Mouse (Mus musculus): Measurements from ENCODE around the gene Shbg. TPM values are rescaled to one million over a fixed set of nuclear protein-coding genes. Genes with fewer than 3 reads are reported as not detected.
A peak's percentile ranks its signal among the peaks of the same experiment; 100 is the strongest.

The Shbg gene
- polyA plus RNA-seq, 1 experiment from 2014 or later, result not detected

DNA sequence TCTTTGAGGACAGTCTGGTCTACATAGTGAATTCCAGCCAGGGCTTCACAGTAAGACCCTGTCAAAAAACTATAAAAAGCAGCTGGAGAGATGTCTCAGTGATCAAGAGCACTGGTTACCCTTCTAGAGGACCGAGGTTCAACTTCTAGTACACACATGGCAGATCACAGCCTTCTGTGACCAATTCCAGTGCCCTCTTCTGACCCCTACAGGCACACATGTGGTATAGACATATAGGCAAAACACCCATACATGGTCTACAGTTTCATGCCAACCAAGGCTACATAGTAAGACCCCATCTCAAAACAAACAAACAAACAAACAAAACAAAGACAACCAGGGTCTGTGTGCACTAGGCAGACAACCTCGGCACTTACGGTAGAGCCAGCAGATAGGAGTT is 42.5 kb downstream of the Shbg start:
- 0 out of 2 replicates have a peak, but pooled peaks cover 6% of the 10 kb centered on the region for H3K36me3 ChIP-seq (ENCODE audit: control insufficient read depth, insufficient read depth, low read length)
- H3K4me1 ChIP-seq (ENCODE audit: control insufficient read depth, insufficient read depth, low read length), result peaks cover 23% of the 10 kb centered on the region
- H3K4me3 ChIP-seq (ENCODE audit: low read depth, low read length), result no peak overlapping the region
- no peak overlapping the region for H3K4me2 ChIP-seq (ENCODE audit: low read depth, low read length)
- no peaks in the 10 kb centered on the region for H3K9me3 ChIP-seq (ENCODE audit: control insufficient read depth, low read length)
- H3K27me3 ChIP-seq (ENCODE audit: control insufficient read depth, insufficient read depth, low read length), result no peaks in the 10 kb centered on the region
- no peak overlapping the region for H3K9ac ChIP-seq (replicated peaks; ENCODE audit: low read depth, low read length)
- 72% methylated on average over 3 of the region's 3 CpGs for WGBS
- ATAC-seq (ENCODE audit: low read depth), result no peak
- H3K27ac ChIP-seq (ENCODE audit: low read depth, low read length), result no peak overlapping the region

DNA sequence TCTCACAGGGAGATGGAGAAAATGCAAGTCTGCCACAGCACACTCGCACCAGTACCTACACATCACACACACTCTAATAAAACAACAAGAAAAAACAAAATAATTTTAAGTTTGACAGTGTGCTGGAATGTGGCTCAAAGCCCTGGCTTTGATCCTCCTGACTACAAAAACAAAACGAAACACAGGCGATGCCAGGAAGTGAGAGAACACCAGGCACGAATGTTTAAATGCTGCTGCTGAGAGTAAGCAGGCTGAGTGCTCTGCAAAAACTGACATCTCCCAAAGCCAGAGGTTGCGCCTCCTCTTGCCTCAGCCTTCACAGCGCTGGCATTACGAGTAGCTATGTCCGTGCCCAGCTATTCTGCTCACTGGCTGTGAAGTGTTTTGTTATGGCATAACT is 52.6 kb downstream of the Shbg start:
- peaks cover 15% of the 10 kb centered on the region for H3K4me1 ChIP-seq (ENCODE audit: control insufficient read depth, insufficient read depth, low read length)
- WGBS, result 85% methylated on average over 8 of the region's 8 CpGs
- no peak overlapping the region for H3K4me3 ChIP-seq (ENCODE audit: low read depth, low read length)
- no peak overlapping the region for H3K9ac ChIP-seq (replicated peaks; ENCODE audit: low read depth, low read length)
- no peak for ATAC-seq (ENCODE audit: low read depth)
- H3K4me2 ChIP-seq (ENCODE audit: low read depth, low read length), result no peak overlapping the region
- no peak overlapping the region for H3K27ac ChIP-seq (ENCODE audit: low read depth, low read length)
- H3K36me3 ChIP-seq (ENCODE audit: control insufficient read depth, insufficient read depth, low read length), result peaks cover 7% of the 10 kb centered on the region
- H3K9me3 ChIP-seq (ENCODE audit: control insufficient read depth, low read length), result no peaks in the 10 kb centered on the region
- no peaks in the 10 kb centered on the region for H3K27me3 ChIP-seq (ENCODE audit: control insufficient read depth, insufficient read depth, low read length)

MicroRNAs within 50 kb of the gene (microRNA counts, 519-probe panel; counts per million panel counts)
- microRNA mmu-miR-1934 (not detected), microRNA mmu-miR-467f (3,653 counts per million, percentile 31 among the panel's probes with 10 or more counts)

Small RNAs within 50 kb of the gene (microRNA-seq; reads per million reads assigned to microRNA genes)
- 1.4 reads per million for gene Mir1934
- gene Mir467f, result not detected

Other genes with a start within 250 kb of the Shbg start
- gene Chd3, start 248.5 kb downstream of the Shbg start, polyA plus RNA-seq (2014; fragmentation: Nextera tagmentation; extraction: Ambion mirVana), result 86.0 and 89.6 TPM in 2 replicates
- 112 and 132 TPM in 2 replicates for gene Naa38, start 222.4 kb downstream of the Shbg start, polyA plus RNA-seq (2014; fragmentation: Nextera tagmentation; extraction: Ambion mirVana)
- gene Cyb5d1, start 222.3 kb downstream of the Shbg start, polyA plus RNA-seq (2014; fragmentation: Nextera tagmentation; extraction: Ambion mirVana), result 21.3 and 29.9 TPM in 2 replicates
- gene Tmem88, start 219.7 kb downstream of the Shbg start, polyA plus RNA-seq (2014; fragmentation: Nextera tagmentation; extraction: Ambion mirVana), result 2.3 and 5.3 TPM in 2 replicates
- gene Kdm6b, start 204.2 kb downstream of the Shbg start, polyA plus RNA-seq (2014; fragmentation: Nextera tagmentation; extraction: Ambion mirVana), result 36.1 and 37.5 TPM in 2 replicates
- 5.7 and 6.9 TPM in 2 replicates for gene Dnah2, start 68.8 kb downstream of the Shbg start, polyA plus RNA-seq (2014; fragmentation: Nextera tagmentation; extraction: Ambion mirVana)
- gene Efnb3, start 57.7 kb downstream of the Shbg start, polyA plus RNA-seq (2014; fragmentation: Nextera tagmentation; extraction: Ambion mirVana), result 23.2 and 35.6 TPM in 2 replicates
- 17.3 and 20.8 TPM in 2 replicates for gene Wrap53, start 37.6 kb downstream of the Shbg start, polyA plus RNA-seq (2014; fragmentation: Nextera tagmentation; extraction: Ambion mirVana)
- gene Trp53, start 37.5 kb downstream of the Shbg start, polyA plus RNA-seq (2014; fragmentation: Nextera tagmentation; extraction: Ambion mirVana), result 54.6 and 68.8 TPM in 2 replicates
- 66.6 and 99.6 TPM in 2 replicates for gene Atp1b2, start 12.0 kb downstream of the Shbg start, polyA plus RNA-seq (2014; fragmentation: Nextera tagmentation; extraction: Ambion mirVana)
- gene Sat2, start 4.1 kb upstream of the Shbg start, polyA plus RNA-seq (2014; fragmentation: Nextera tagmentation; extraction: Ambion mirVana), result 23.8 and 25.1 TPM in 2 replicates
- 31.1 and 34.0 TPM in 2 replicates for gene Fxr2, start 15.1 kb upstream of the Shbg start, polyA plus RNA-seq (2014; fragmentation: Nextera tagmentation; extraction: Ambion mirVana)
- gene Sox15, start 37.4 kb upstream of the Shbg start, polyA plus RNA-seq (2014; fragmentation: Nextera tagmentation; extraction: Ambion mirVana), result not detected in 2 replicates
- gene Mpdu1, start 44.7 kb upstream of the Shbg start, polyA plus RNA-seq (2014; fragmentation: Nextera tagmentation; extraction: Ambion mirVana), result 40.7 and 63.4 TPM in 2 replicates
- gene Cd68, start 48.2 kb upstream of the Shbg start, polyA plus RNA-seq (2014; fragmentation: Nextera tagmentation; extraction: Ambion mirVana), result 3.7 and 11.2 TPM in 2 replicates
- gene Eif4a1, start 54.5 kb upstream of the Shbg start, polyA plus RNA-seq (2014; fragmentation: Nextera tagmentation; extraction: Ambion mirVana), result 503 and 643 TPM in 2 replicates
- 104 and 116 TPM in 2 replicates for gene Senp3, start 64.2 kb upstream of the Shbg start, polyA plus RNA-seq (2014; fragmentation: Nextera tagmentation; extraction: Ambion mirVana)
- gene Tnfsf13, start 67.9 kb upstream of the Shbg start, polyA plus RNA-seq (2014; fragmentation: Nextera tagmentation; extraction: Ambion mirVana), result 0.24 and 0.72 TPM in 2 replicates
- gene Tnfsf12, start 77.9 kb upstream of the Shbg start, polyA plus RNA-seq (2014; fragmentation: Nextera tagmentation; extraction: Ambion mirVana), result 2.1 and 3.4 TPM in 2 replicates
- 0.75 and 1.8 TPM in 2 replicates for gene Tnfsfm13, start 78.2 kb upstream of the Shbg start, polyA plus RNA-seq (2014; fragmentation: Nextera tagmentation; extraction: Ambion mirVana)
- gene Polr2a, start 140.7 kb upstream of the Shbg start, polyA plus RNA-seq (2014; fragmentation: Nextera tagmentation; extraction: Ambion mirVana), result 23.5 and 30.7 TPM in 2 replicates
- gene Slc35g3, start 144.1 kb upstream of the Shbg start, polyA plus RNA-seq (2014; fragmentation: Nextera tagmentation; extraction: Ambion mirVana), result not detected in 2 replicates
- gene Zbtb4, start 148.0 kb upstream of the Shbg start, polyA plus RNA-seq (2014; fragmentation: Nextera tagmentation; extraction: Ambion mirVana), result 4.3 and 6.0 TPM in 2 replicates
- gene Chrnb1, start 178.0 kb upstream of the Shbg start, polyA plus RNA-seq (2014; fragmentation: Nextera tagmentation; extraction: Ambion mirVana), result 0.78 and 1.3 TPM in 2 replicates
- gene Fgf11, start 184.0 kb upstream of the Shbg start, polyA plus RNA-seq (2014; fragmentation: Nextera tagmentation; extraction: Ambion mirVana), result 6.4 and 9.1 TPM in 2 replicates
- 0.68 and 0.76 TPM in 2 replicates for gene Tmem102, start 187.7 kb upstream of the Shbg start, polyA plus RNA-seq (2014; fragmentation: Nextera tagmentation; extraction: Ambion mirVana)
- gene Gm39566, start 197.4 kb upstream of the Shbg start, polyA plus RNA-seq (2014; fragmentation: Nextera tagmentation; extraction: Ambion mirVana), result not detected in 2 replicates
- 0.16 TPM in 1 of 2 replicates, not detected in the other for gene Spem2, start 200.6 kb upstream of the Shbg start, polyA plus RNA-seq (2014; fragmentation: Nextera tagmentation; extraction: Ambion mirVana)
- gene Spem1, start 204.3 kb upstream of the Shbg start, polyA plus RNA-seq (2014; fragmentation: Nextera tagmentation; extraction: Ambion mirVana), result 0.35 and 0.40 TPM in 2 replicates
- gene Nlgn2, start 219.9 kb upstream of the Shbg start, polyA plus RNA-seq (2014; fragmentation: Nextera tagmentation; extraction: Ambion mirVana), result 24.2 and 31.3 TPM in 2 replicates
- gene Tmem256, start 220.6 kb upstream of the Shbg start, polyA plus RNA-seq (2014; fragmentation: Nextera tagmentation; extraction: Ambion mirVana), result 306 and 377 TPM in 2 replicates
- gene Plscr3, start 228.5 kb upstream of the Shbg start, polyA plus RNA-seq (2014; fragmentation: Nextera tagmentation; extraction: Ambion mirVana), result 36.3 and 51.8 TPM in 2 replicates
- 0.28 TPM in 1 of 2 replicates, not detected in the other for gene Tnk1, start 240.8 kb upstream of the Shbg start, polyA plus RNA-seq (2014; fragmentation: Nextera tagmentation; extraction: Ambion mirVana)